Mouse (Mus musculus) adipocyte (in vitro differentiated cells): ENCODE data around the gene Gm2035.
"Not testable (repeated sequence)": the region's sequence is repeated elsewhere in the genome, so short reads cannot be mapped to it uniquely, and the experiment has no call there.

Source experiments
- DNase-seq: peaks from one replicate; pipeline ENCODE4 v3.0.0-alpha.2; 2016; ENCODE audit warnings: low spot score

Gm2035 gene

GRCm38 (mm10) chr12:87919721-87920120 lies at the start of gene Gm2035:
Gm2035 (minus strand) TSS chr12:87919857.
- DNase-seq: not testable (repeated sequence)

GRCm38 (mm10) chr12:87953780-87954179 lies 34.1 kb upstream of the Gm2035 start, which contains the start of gene Gm2042:
Gm2042 (plus strand) TSS chr12:87954080.
- not testable (repeated sequence) for DNase-seq

- not testable (repeated sequence) for DNase-seq
These were observed 24.6 kb downstream of the Gm2035 start, which contains the start of gene Gm2022 for GRCm38 (mm10) chr12:87895070-87895469. Gm2022 (plus strand) TSS chr12:87895370.

- not testable (repeated sequence) for DNase-seq
These were observed 45.9 kb downstream of the Gm2035 start, which contains the start of gene Gm2016 for GRCm38 (mm10) chr12:87873772-87874171. Gm2016 (plus strand) TSS chr12:87874072.
